Mouse (Mus musculus): ENCODE results near the gene Gm49395. TPM values are rescaled to one million over a fixed set of nuclear protein-coding genes. Genes with fewer than 3 reads are reported as not detected.

Gm49395 gene
- total and polyA plus RNA-seq, 3 experiments, result 0.30 to 0.69 TPM; not detected in 1

DNA sequence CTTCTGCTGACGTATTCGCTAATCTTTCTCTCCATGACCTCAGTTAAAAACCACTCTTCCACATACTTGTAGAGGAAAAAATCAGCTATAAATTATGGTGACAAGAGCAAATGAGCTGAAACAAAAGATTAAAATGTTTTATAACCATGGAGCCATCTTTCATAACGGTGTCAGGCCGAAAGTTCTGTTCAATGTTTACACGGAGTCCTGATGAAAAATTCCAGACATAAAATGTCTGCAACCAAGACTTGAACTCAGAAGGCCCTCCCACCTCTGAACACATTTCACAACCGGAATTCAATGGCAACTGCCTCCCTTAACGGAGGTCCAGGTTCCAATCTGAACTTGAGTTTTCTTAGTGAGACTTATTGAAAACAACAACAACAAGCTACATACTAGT is 19.4 kb downstream of the Gm49395 start:
- H3K27me3 ChIP-seq (replicated peaks), result no peaks in the 10 kb centered on the region
- peaks cover 2 to 15% of the 10 kb centered on the region in 2 experiments; a peak in 2 of 4 replicates for H3K4me1 ChIP-seq (ENCODE audit: control insufficient read depth in 1 of 2, insufficient read depth in 2 of 2)
- dilution Hi-C loops (cut with MboI; ENCODE audit: extremely low pct_ligation_motif_present, extremely low pct_unique_long_range_greater_than_20kb, low sequenced_read_pairs) (no loop called here), in situ Hi-C loops (cut with MboI; ENCODE audit: low pct_ligation_motif_present, low pct_unique_long_range_greater_than_20kb, low sequenced_read_pairs) (no loop called here)
- H3K27ac ChIP-seq (ENCODE audit: insufficient read depth, low read depth), result no peak overlapping the region
- peaks cover 7 to 20% of the 10 kb centered on the region in 2 experiments for H3K36me3 ChIP-seq (replicated peaks in 1 of 2; ENCODE audit: control insufficient read depth in 1 of 2, insufficient read depth in 1 of 2, low read length in 1 of 2)
- no peaks in the 10 kb centered on the region for H3K9me3 ChIP-seq (replicated peaks; ENCODE audit: low read length)
- H3K79me2 ChIP-seq (replicated peaks; ENCODE audit: control insufficient read depth, extremely low read depth, insufficient read depth, poor library complexity, severe bottlenecking), result no peaks in the 10 kb centered on the region; the same call in 1 of the 2 replicates
- H3K4me3 ChIP-seq (replicated peaks in 1 of 3; ENCODE audit: low read depth in 2 of 3, low read length in 2 of 3, poor library complexity in 1 of 3), result no peak overlapping the region
- H3K9ac ChIP-seq (ENCODE audit: insufficient read depth, low read depth), result no peak overlapping the region
- no peak overlapping the region for H3K4me2 ChIP-seq (ENCODE audit: insufficient read depth, low read depth, poor library complexity, severe bottlenecking)
- DNase-seq (ENCODE audit: extremely low read depth), result no peak
- no peak for TF ChIP-seq NRF1 (IDR thresholded peaks at IDR 0.05; ENCODE audit: low read depth, low read length)
- no peak for TF ChIP-seq BHLHE40 (IDR thresholded peaks at IDR 0.05; ENCODE audit: low read depth, low read length)
- no peak for TF ChIP-seq ZC3H11A (IDR thresholded peaks at IDR 0.05; ENCODE audit: low read depth, low read length)
- no peak for TF ChIP-seq CTCF (conservative IDR thresholded peaks at IDR 0.05 in 1 of 2, IDR thresholded peaks at IDR 0.05 in 1 of 2; ENCODE audit: low read depth in 2 of 2, low read length in 2 of 2)
- no peak for TF ChIP-seq E2F4 (IDR thresholded peaks at IDR 0.05; ENCODE audit: insufficient replicate concordance, low read depth, low read length)
- TF ChIP-seq ZMIZ1 (IDR thresholded peaks at IDR 0.05; ENCODE audit: low read depth, low read length), result no peak
- TF ChIP-seq USF1 (IDR thresholded peaks at IDR 0.05; ENCODE audit: low read depth, low read length), result no peak
- TF ChIP-seq GABPA (IDR thresholded peaks at IDR 0.05; ENCODE audit: insufficient replicate concordance, low read depth, low read length), result no peak
- TF ChIP-seq MAX (IDR thresholded peaks at IDR 0.05; ENCODE audit: low read length), result no peak
- TF ChIP-seq TCF12 (IDR thresholded peaks at IDR 0.05; ENCODE audit: low read depth, low read length), result no peak
- TF ChIP-seq JUND (conservative IDR thresholded peaks at IDR 0.05; ENCODE audit: low read depth, low read length), result no peak
- no peak for TF ChIP-seq SMC3 (IDR thresholded peaks at IDR 0.05; ENCODE audit: low read depth, low read length)
- no peak for TF ChIP-seq MEF2A (IDR thresholded peaks at IDR 0.05; ENCODE audit: borderline replicate concordance, low read depth, low read length)
- TF ChIP-seq RCOR1 (conservative IDR thresholded peaks at IDR 0.05; ENCODE audit: low read depth, low read length), result no peak
- no peak for TF ChIP-seq UBTF (IDR thresholded peaks at IDR 0.05; ENCODE audit: low read depth, low read length)
- TF ChIP-seq KAT2A (IDR thresholded peaks at IDR 0.05; ENCODE audit: insufficient replicate concordance, low read length), result no peak

- in situ Hi-C loops (cut with MboI; ENCODE audit: low pct_ligation_motif_present, low pct_unique_long_range_greater_than_20kb, low sequenced_read_pairs) (no loop called here), dilution Hi-C loops (cut with MboI; ENCODE audit: extremely low pct_ligation_motif_present, extremely low pct_unique_long_range_greater_than_20kb, low sequenced_read_pairs) (no loop called here)
- no peaks in the 10 kb centered on the region for H3K79me2 ChIP-seq (replicated peaks; ENCODE audit: control insufficient read depth, extremely low read depth, insufficient read depth, poor library complexity, severe bottlenecking)
- H3K4me2 ChIP-seq (ENCODE audit: insufficient read depth, low read depth, poor library complexity, severe bottlenecking), result no peak overlapping the region
- H3K9ac ChIP-seq (ENCODE audit: insufficient read depth, low read depth), result no peak overlapping the region
- H3K4me3 ChIP-seq (replicated peaks in 1 of 3; ENCODE audit: low read depth in 2 of 3, low read length in 2 of 3, poor library complexity in 1 of 3), result no peak overlapping the region
- H3K27me3 ChIP-seq (replicated peaks), result no peaks in the 10 kb centered on the region
- H3K27ac ChIP-seq (ENCODE audit: insufficient read depth, low read depth), result no peak overlapping the region
- H3K36me3 ChIP-seq (replicated peaks in 1 of 2; ENCODE audit: control insufficient read depth in 1 of 2, insufficient read depth in 1 of 2, low read length in 1 of 2), result peaks cover 0 to 4% of the 10 kb centered on the region in 2 experiments
- 0 out of 4 replicates have a peak, but pooled peaks cover 0 to 2% of the 10 kb centered on the region in 2 experiments for H3K4me1 ChIP-seq (ENCODE audit: control insufficient read depth in 1 of 2, insufficient read depth in 2 of 2)
- no peak for DNase-seq (ENCODE audit: extremely low read depth)
- no peaks in the 10 kb centered on the region for H3K9me3 ChIP-seq (replicated peaks; ENCODE audit: low read length)
- no peak for TF ChIP-seq CTCF (conservative IDR thresholded peaks at IDR 0.05 in 1 of 2, IDR thresholded peaks at IDR 0.05 in 1 of 2; ENCODE audit: low read depth in 2 of 2, low read length in 2 of 2)
- no peak for TF ChIP-seq MAZ (IDR thresholded peaks at IDR 0.05; ENCODE audit: low read depth, low read length)
- no peak for TF ChIP-seq EP300 (IDR thresholded peaks at IDR 0.05; ENCODE audit: low read length)
- TF ChIP-seq RAD21 (IDR thresholded peaks at IDR 0.05; ENCODE audit: low read depth, low read length), result no peak
Observed at GRCm38 (mm10) chr13:115079996-115080585, 21.6 kb downstream of the Gm49395 start.
